Comparison of ENCODE assay signal across 22 mouse cellular contexts in genomic region chr2:77163381-77163780, GRCm38 (mm10). TPM values are rescaled to one million over a fixed set of nuclear protein-coding genes. Genes with fewer than 3 reads are reported as not detected.
DNase-seq lines count a peak whose midpoint lies in the region; ATAC-seq and TF ChIP-seq lines count a peak whose summit lies in the region.
"Had no signal": no experiment of that assay in that cellular context is flagged by ENCODE, and none has a peak within 500 bp of the region (broad histone marks: within the 10 kb centered on the region; RNA-seq: fewer than 3 reads in every experiment).

No protein-coding gene starts in this region.

- no peak for TF ChIP-seq EP300 in lung, postnatal 0 days (IDR thresholded peaks at IDR 0.05)

- DNase-seq in kidney, adult 2 months, result peak; percentile 84
- DNase-seq in kidney, adult 18-20 months, result no peak
- no peak for DNase-seq in lung, postnatal 0 days (ENCODE audit: low spot score)
- DNase-seq in lung, postnatal 10 days, result no peak
- DNase-seq in kidney, postnatal 14 days, result peak; percentile 14
- no peak for DNase-seq in gastrocnemius, adult 18-20 months (ENCODE audit: low spot score)
- no peak for DNase-seq in cerebellum, adult 11 months
- DNase-seq: adrenal gland, postnatal 14 days; cerebellum, adult 2 months; cerebellum, postnatal 10 days; embryo, embryonic 11 days; gastrocnemius, postnatal 10 days; heart, postnatal 36 days had no signal

- peaks cover 26% of the 10 kb centered on the region for H3K4me1 ChIP-seq in kidney, adult 2 months (ENCODE audit: control insufficient read depth, insufficient read depth, low read length)
- H3K4me1 ChIP-seq in lung, postnatal 0 days (ENCODE audit: insufficient read depth, low read depth, low read length), result peaks cover 7% of the 10 kb centered on the region; the same call in 1 of the 2 replicates
- H3K4me1 ChIP-seq: embryonic facial prominence, embryonic 15.5 days; forebrain, embryonic 10.5 days; hindbrain, embryonic 15.5 days had no signal

- H3K4me3 ChIP-seq in kidney, adult 2 months (ENCODE audit: insufficient read depth, low read depth, low read length), result no peak overlapping the region
- no peak overlapping the region for H3K4me3 ChIP-seq in lung, postnatal 0 days (ENCODE audit: low read depth, low read length)
- H3K4me3 ChIP-seq: embryonic facial prominence, embryonic 15.5 days; erythroblast, embryonic 14.5 days; forebrain, embryonic 10.5 days; forebrain, embryonic 15.5 days; heart, embryonic 13.5 days; hindbrain, embryonic 15.5 days had no signal

- H3K36me3 ChIP-seq in kidney, adult 2 months (ENCODE audit: control insufficient read depth, insufficient read depth, low read length), result no peaks in the 10 kb centered on the region; the same call in 1 of the 2 replicates
- H3K36me3 ChIP-seq in lung, postnatal 0 days (ENCODE audit: insufficient read depth, low read length), result no peaks in the 10 kb centered on the region
- H3K36me3 ChIP-seq: embryonic facial prominence, embryonic 15.5 days; forebrain, embryonic 10.5 days; forebrain, embryonic 15.5 days; hindbrain, embryonic 15.5 days had no signal

- no peak for TF ChIP-seq CTCF in kidney, adult 2 months (conservative IDR thresholded peaks at IDR 0.05; ENCODE audit: insufficient read depth, insufficient read length, low read depth, low read length)
- no peak for TF ChIP-seq CTCF in lung, postnatal 0 days (IDR thresholded peaks at IDR 0.05)

- no peak for ATAC-seq in lung, postnatal 0 days
- ATAC-seq: activated CD4-positive, CD25-positive, alpha-beta regulatory T cell, adult 4 months; forebrain, embryonic 15.5 days; Patski had no signal

- WGBS in kidney, adult 2 months, result 47% methylated on average over 3 of the region's 3 CpGs
- 82% methylated on average over 3 of the region's 3 CpGs for WGBS in lung, postnatal 0 days

- no peak overlapping the region for H3K4me2 ChIP-seq in lung, postnatal 0 days (replicated peaks; ENCODE audit: low read depth, low read length)
- H3K4me2 ChIP-seq: embryonic facial prominence, embryonic 15.5 days; forebrain, embryonic 15.5 days; heart, embryonic 13.5 days; hindbrain, embryonic 15.5 days had no signal

- TF ChIP-seq POLR2A in kidney, adult 2 months (IDR thresholded peaks at IDR 0.05; ENCODE audit: low read depth, low read length), result no peak

- no peak overlapping the region for H3K9ac ChIP-seq in lung, postnatal 0 days (replicated peaks; ENCODE audit: low read depth)
- H3K9ac ChIP-seq: embryonic facial prominence, embryonic 15.5 days; forebrain, embryonic 15.5 days; heart, embryonic 13.5 days; hindbrain, embryonic 15.5 days had no signal

- no peaks in the 10 kb centered on the region for H3K27me3 ChIP-seq in kidney, adult 2 months (replicated peaks; ENCODE audit: control insufficient read depth, insufficient read depth, low read length)
- no peaks in the 10 kb centered on the region for H3K27me3 ChIP-seq in lung, postnatal 0 days (replicated peaks; ENCODE audit: insufficient read depth, low read length)
- H3K27me3 ChIP-seq: CH12.LX; embryonic facial prominence, embryonic 15.5 days; forebrain, embryonic 15.5 days; heart, embryonic 13.5 days; hindbrain, embryonic 15.5 days; Patski had no signal

- H3K27ac ChIP-seq in kidney, adult 2 months (ENCODE audit: insufficient read depth, low read depth, low read length), result peak overlapping the region; percentile 35; the same call in 1 of the 2 replicates
- H3K27ac ChIP-seq in lung, postnatal 0 days (ENCODE audit: low read length), result peak overlapping the region; percentile 81
- H3K27ac ChIP-seq: embryonic facial prominence, embryonic 15.5 days; forebrain, embryonic 10.5 days; forebrain, embryonic 15.5 days; heart, embryonic 13.5 days; hindbrain, embryonic 15.5 days had no signal

- no peaks in the 10 kb centered on the region for H3K9me3 ChIP-seq in lung, postnatal 0 days (ENCODE audit: low read length)
- H3K9me3 ChIP-seq: embryonic facial prominence, embryonic 15.5 days; forebrain, embryonic 10.5 days; forebrain, embryonic 15.5 days; heart, embryonic 13.5 days; hindbrain, embryonic 15.5 days had no signal

RNA-seq across cellular contexts. Expression of gene Ccdc141, which starts 7.1 kb away (rescaled TPM):
- polyA plus RNA-seq in kidney, adult 2 months (2012; rRNA removed), result 12.8 and 16.0 TPM in 2 replicates
- 31.9 and 37.0 TPM in 2 replicates for polyA plus RNA-seq in lung, postnatal 0 days (2015; fragmentation: Nextera tagmentation; extraction: Ambion mirVana)
- 1 to 10 TPM; 4.2 to 5.1 TPM for total RNA-seq in gastrocnemius, adult 18-20 months (2021)
- total RNA-seq: CH12.LX had no signal

Comparison
In these comparisons a context has a peak if more than half of its experiments do, and no peak if none do; other contexts are left out.
1. DNase-seq: peak in kidney, adult 2 months (single experiment) and kidney, postnatal 14 days (single experiment); none in kidney, adult 18-20 months (single experiment), lung, postnatal 0 days (single experiment), lung, postnatal 10 days (single experiment), gastrocnemius, adult 18-20 months (single experiment) and cerebellum, adult 11 months (single experiment).